Mouse (Mus musculus): ENCODE measurements at regions not wholly inside any gene's neighbourhood (a gene's known extent, or its start where the extent isn't known, plus 50 kb on each side); places are given as distances from the start of the nearest gene placed in this dataset.

- TF ChIP-seq CTCF (IDR thresholded peaks at IDR 0.05; ENCODE audit: low read depth) (no peak), EP300 (IDR thresholded peaks at IDR 0.05; ENCODE audit: low read depth) (no peak)
These were observed 436.8 kb upstream of the Kif2a start for GRCm38 (mm10) chr13:107458730-107459129.
